In genomic region chr7:114636102-114636501, GRCm38 (mm10) we compare ENCODE assay signal across 9 mouse cellular contexts. TPM values are rescaled to one million over a fixed set of nuclear protein-coding genes. Genes with fewer than 3 reads are reported as not detected.
DNase-seq lines count a peak whose midpoint lies in the region; ATAC-seq and TF ChIP-seq lines count a peak whose summit lies in the region.
"Had no signal": no experiment of that assay in that cellular context is flagged by ENCODE, and none has a peak within 500 bp of the region (broad histone marks: within the 10 kb centered on the region; RNA-seq: fewer than 3 reads in every experiment).

Calca (minus strand) TSS chr7:114636357.

- DNase-seq in adrenal gland, adult (ENCODE audit: inconsistent age in 2 of 2, low spot score in 1 of 2) = peak; percentile 8 to 40
- DNase-seq in adrenal gland, adult 18-20 months (ENCODE audit: low spot score in 2 of 2) = no peak
- DNase-seq in testis, postnatal 14 days (ENCODE audit: low spot score) = no peak
- DNase-seq in limb, embryonic 10.5 days (ENCODE audit: low spot score) = peak; percentile 44
- DNase-seq in spleen, postnatal 36 days (ENCODE audit: low spot score in 2 of 2) = no peak

- H3K9ac ChIP-seq in forebrain, embryonic 16.5 days (replicated peaks; ENCODE audit: low read depth, low read length) = peak within 1 kb of the TSS; percentile 46
- peak within 1 kb of the TSS; percentile 12 for H3K9ac ChIP-seq in midbrain, embryonic 15.5 days

- no peaks in the 10 kb centered on the region for H3K36me3 ChIP-seq in testis, adult 2 months (ENCODE audit: control insufficient read depth, insufficient read depth, low read length)
- no peaks in the 10 kb centered on the region for H3K36me3 ChIP-seq in forebrain, embryonic 16.5 days (ENCODE audit: control insufficient read depth, insufficient read depth)
- H3K36me3 ChIP-seq in limb, embryonic 10.5 days = no peaks in the 10 kb centered on the region
- H3K36me3 ChIP-seq in midbrain, embryonic 15.5 days (replicated peaks) = no peaks in the 10 kb centered on the region

- peaks cover 18% of the 10 kb centered on the region for H3K4me1 ChIP-seq in testis, adult 2 months (ENCODE audit: control insufficient read depth, insufficient read depth, low read length)
- H3K4me1 ChIP-seq in forebrain, embryonic 16.5 days (replicated peaks; ENCODE audit: control insufficient read depth, insufficient read depth, low read length) = peaks cover 10% of the 10 kb centered on the region
- H3K4me1 ChIP-seq in limb, embryonic 10.5 days = peaks cover 7% of the 10 kb centered on the region
- H3K4me1 ChIP-seq in midbrain, embryonic 15.5 days = peaks cover 10% of the 10 kb centered on the region

- H3K9me3 ChIP-seq in forebrain, embryonic 16.5 days (ENCODE audit: control insufficient read depth, low read length) = no peaks in the 10 kb centered on the region
- no peaks in the 10 kb centered on the region for H3K9me3 ChIP-seq in limb, embryonic 10.5 days (replicated peaks)
- no peaks in the 10 kb centered on the region for H3K9me3 ChIP-seq in midbrain, embryonic 15.5 days

- H3K4me2 ChIP-seq in forebrain, embryonic 16.5 days (ENCODE audit: low read length) = peak within 1 kb of the TSS; percentile 94
- H3K4me2 ChIP-seq in midbrain, embryonic 15.5 days = peak within 1 kb of the TSS; percentile 74

- H3K27me3 ChIP-seq in testis, adult 2 months (ENCODE audit: control insufficient read depth, insufficient read depth, low read length) = no peaks in the 10 kb centered on the region
- H3K27me3 ChIP-seq in forebrain, embryonic 16.5 days (replicated peaks; ENCODE audit: control insufficient read depth, insufficient read depth, low read length) = peaks cover 2% of the 10 kb centered on the region; the same call in 1 of the 2 replicates
- H3K27me3 ChIP-seq in limb, embryonic 10.5 days (ENCODE audit: low read depth, poor library complexity, severe bottlenecking) = peaks cover 36% of the 10 kb centered on the region
- H3K27me3 ChIP-seq in midbrain, embryonic 15.5 days (replicated peaks) = peaks cover 18% of the 10 kb centered on the region

- no peak within 1 kb of the TSS for H3K27ac ChIP-seq in testis, adult 2 months (ENCODE audit: control insufficient read depth, insufficient read depth, low read depth, low read length)
- no peak within 1 kb of the TSS for H3K27ac ChIP-seq in forebrain, embryonic 16.5 days (ENCODE audit: low read length)
- no peak within 1 kb of the TSS for H3K27ac ChIP-seq in limb, embryonic 10.5 days
- H3K27ac ChIP-seq in midbrain, embryonic 15.5 days = no peak within 1 kb of the TSS

- no peak for TF ChIP-seq CTCF in testis, adult 2 months (IDR thresholded peaks at IDR 0.05; ENCODE audit: control insufficient read depth, insufficient read depth, insufficient replicate concordance, low read depth, low read length)

- 2% methylated on average over 12 of the region's 12 CpGs for WGBS in forebrain, embryonic 16.5 days
- WGBS in limb, embryonic 10.5 days = under 1% methylated on average over 12 of the region's 12 CpGs
- WGBS in midbrain, embryonic 15.5 days = under 1% methylated on average over 12 of the region's 12 CpGs

- TF ChIP-seq POLR2A in testis, adult 2 months (IDR thresholded peaks at IDR 0.05; ENCODE audit: control insufficient read depth, low read depth, low read length) = no peak

- peak; percentile 54; the same call in 1 of the 2 replicates for ATAC-seq in forebrain, embryonic 16.5 days
- peak; percentile 76 for ATAC-seq in midbrain, embryonic 15.5 days (replicated peaks)

- H3K4me3 ChIP-seq in testis, adult 2 months (ENCODE audit: control insufficient read depth, low read depth, low read length) = 0 out of 2 replicates have a peak within 1 kb of the TSS, but pooled peaks have one; percentile 7
- H3K4me3 ChIP-seq in forebrain, embryonic 16.5 days (replicated peaks; ENCODE audit: low read length) = peak within 1 kb of the TSS; percentile 42
- peak within 1 kb of the TSS; percentile 49 for H3K4me3 ChIP-seq in limb, embryonic 10.5 days
- peak within 1 kb of the TSS; percentile 39 for H3K4me3 ChIP-seq in midbrain, embryonic 15.5 days

RNA-seq across cellular contexts. Expression of gene Calca, which starts in this region (rescaled TPM):
- under 1 TPM in 1 of 2 experiments, not detected in 1; 0.32 TPM for total RNA-seq in adrenal gland, adult 18-20 months (2021)
- polyA plus RNA-seq in testis, adult 2 months (2012; rRNA removed) = 2.9 and 3.6 TPM in 2 replicates
- 1.2 and 1.5 TPM in 2 replicates for polyA plus RNA-seq in forebrain, embryonic 16.5 days (2015; fragmentation: Nextera tagmentation; extraction: Ambion mirVana)
- polyA plus RNA-seq in limb, embryonic 10.5 days (2016; fragmentation: Nextera tagmentation; extraction: Ambion mirVana) = 1.0 TPM in 1 of 2 replicates, not detected in the other
- 7.5 and 8.5 TPM in 2 replicates for polyA plus RNA-seq in midbrain, embryonic 15.5 days (2015; fragmentation: Nextera tagmentation; extraction: Ambion mirVana)
- total RNA-seq: heart, postnatal 10 days had no signal

Comparison
In these comparisons a context has a peak if more than half of its experiments do, and no peak if none do; other contexts are left out.
1. DNase-seq: peak in adrenal gland, adult (2 of 2) and limb, embryonic 10.5 days (single experiment); none in adrenal gland, adult 18-20 months (0 of 2), testis, postnatal 14 days (single experiment) and spleen, postnatal 36 days (0 of 2).
2. Peak in every context shown above with its lines, with median percentiles within 50 percentile points of each other: H3K4me3 ChIP-seq.